Comparison of ENCODE assay signal across 10 mouse cellular contexts in the genomic region with DNA sequence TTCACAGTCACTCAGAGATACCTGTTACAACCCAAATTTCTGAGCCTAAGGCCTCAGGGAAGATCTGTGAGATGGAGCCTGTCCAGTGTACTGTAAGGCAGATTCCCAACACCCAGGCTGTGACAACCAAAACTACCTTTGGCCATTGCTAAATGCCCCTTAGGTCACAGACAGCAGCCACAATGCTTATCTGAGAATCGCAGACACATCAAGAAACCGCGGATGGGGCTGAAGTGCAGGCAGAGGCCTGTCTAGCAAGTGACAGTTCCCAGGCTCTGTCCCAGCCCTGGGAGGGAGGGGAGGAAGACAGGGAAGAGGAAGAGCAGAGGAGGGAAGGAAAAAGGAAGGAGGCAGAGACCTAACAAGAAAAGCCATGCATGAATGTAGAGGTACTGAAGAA. TPM values are rescaled to one million over a fixed set of nuclear protein-coding genes. Genes with fewer than 3 reads are reported as not detected.
DNase-seq lines count a peak whose midpoint lies in the region; ATAC-seq and TF ChIP-seq lines count a peak whose summit lies in the region.
"Had no signal": no experiment of that assay in that cellular context is flagged by ENCODE, and none has a peak within 500 bp of the region (broad histone marks: within the 10 kb centered on the region; RNA-seq: fewer than 3 reads in every experiment).

No protein-coding gene starts in this region.

- no peaks in the 10 kb centered on the region for H3K36me3 ChIP-seq in kidney, adult 2 months (ENCODE audit: control insufficient read depth, insufficient read depth, low read length)
- peaks cover 96% of the 10 kb centered on the region for H3K36me3 ChIP-seq in megakaryocyte, embryonic 14.5 days (replicated peaks; ENCODE audit: low read length)

- no peak for DNase-seq in kidney, adult 2 months
- DNase-seq in kidney, adult 18-20 months, result no peak
- DNase-seq in kidney, postnatal 10 days, result peak; percentile 64
- no peak for DNase-seq in left cerebral cortex, postnatal 36 days (ENCODE audit: low spot score in 2 of 2)
- DNase-seq in left cerebral cortex, postnatal 10 days (ENCODE audit: extremely low spot score in 1 of 2, low spot score in 2 of 2), result no peak
- DNase-seq in adrenal gland, adult 8-10 months, result no peak
- DNase-seq: cerebellum, postnatal 10 days had no signal

- no peak overlapping the region for H3K4me3 ChIP-seq in kidney, adult 2 months (ENCODE audit: insufficient read depth, low read depth, low read length)
- H3K4me3 ChIP-seq in megakaryocyte, embryonic 14.5 days (replicated peaks), result peak overlapping the region; percentile 88

- H3K9me3 ChIP-seq in megakaryocyte, embryonic 14.5 days, result no peaks in the 10 kb centered on the region

- H3K4me1 ChIP-seq in kidney, adult 2 months (ENCODE audit: control insufficient read depth, insufficient read depth, low read length), result peaks cover 16% of the 10 kb centered on the region
- peaks cover 70% of the 10 kb centered on the region for H3K4me1 ChIP-seq in megakaryocyte, embryonic 14.5 days

- TF ChIP-seq POLR2A in kidney, adult 2 months (IDR thresholded peaks at IDR 0.05; ENCODE audit: low read depth, low read length), result no peak

- ATAC-seq in common myeloid progenitor, adult 5-6 weeks (replicated peaks; ENCODE audit: low read depth, poor library complexity, severe bottlenecking), result peak; percentile 68

- no peak for TF ChIP-seq CTCF in kidney, adult 2 months (conservative IDR thresholded peaks at IDR 0.05; ENCODE audit: insufficient read depth, insufficient read length, low read depth, low read length)

- 35% methylated on average over 3 of the region's 3 CpGs for WGBS in kidney, adult 2 months

- H3K27me3 ChIP-seq in kidney, adult 2 months (replicated peaks; ENCODE audit: control insufficient read depth, insufficient read depth, low read length), result no peaks in the 10 kb centered on the region
- no peaks in the 10 kb centered on the region for H3K27me3 ChIP-seq in megakaryocyte, embryonic 14.5 days (replicated peaks)
- H3K27me3 ChIP-seq: Patski had no signal

- intact Hi-C loops in left cerebral cortex, postnatal 36 days (cut with DNase I), result no loop called here
- intact Hi-C loops in left cerebral cortex, postnatal 10 days (cut with DNase I), result no loop called here

- H3K27ac ChIP-seq in kidney, adult 2 months (ENCODE audit: insufficient read depth, low read depth, low read length), result peak overlapping the region; percentile 73

RNA-seq across cellular contexts. Expression of a gene that starts 9.0 kb away (rescaled TPM):
- polyA plus RNA-seq in kidney, adult 2 months (2012; rRNA removed), result 63.5 and 63.8 TPM in 2 replicates
- 51.3 and 57.5 TPM in 2 replicates for total RNA-seq in common myeloid progenitor, adult 5-6 weeks (2017)
- 40.6 and 61.8 TPM in 2 replicates for polyA plus RNA-seq in megakaryocyte, embryonic 14.5 days (2012; ENCODE audit: insufficient read depth, low replicate concordance)
- total RNA-seq in left cerebral cortex, postnatal 36 days (2021), result 10 to 100 TPM; 48.7 to 53.0 TPM
- total RNA-seq in left cerebral cortex, postnatal 10 days (2021), result 10 to 100 TPM; 41.9 to 43.0 TPM
- total RNA-seq in adrenal gland, adult 8-10 months (2022), result 10 to 100 TPM; 69.8 to 78.5 (median 71.8) TPM

RNA-seq across cellular contexts. Expression of a gene that starts 9.1 kb away (rescaled TPM):
- polyA plus RNA-seq in kidney, adult 2 months (2012; rRNA removed), result 70.9 and 81.9 TPM in 2 replicates
- total RNA-seq in common myeloid progenitor, adult 5-6 weeks (2017), result 15.9 and 25.2 TPM in 2 replicates
- polyA plus RNA-seq in megakaryocyte, embryonic 14.5 days (2012; ENCODE audit: insufficient read depth, low replicate concordance), result 32.0 and 53.9 TPM in 2 replicates
- 10 to 100 TPM; 81.6 to 88.1 TPM for total RNA-seq in left cerebral cortex, postnatal 36 days (2021)
- total RNA-seq in left cerebral cortex, postnatal 10 days (2021), result 10 to 100 TPM; 71.8 to 79.6 TPM
- total RNA-seq in adrenal gland, adult 8-10 months (2022), result 10 to 100 TPM; 74.7 to 93.2 (median 79.1) TPM
